Mouse (Mus musculus) hindbrain, embryonic 12.5 days (tissue): ENCODE measurements around the gene Podxl2. TPM values are rescaled to one million over a fixed set of nuclear protein-coding genes. Genes with fewer than 3 reads are reported as not detected.
A peak's percentile ranks its signal among the peaks of the same experiment; 100 is the strongest.

Source experiments
- ATAC-seq: fragments of 200-750 bp; cut with Nextera tagmentation; 2 replicates; pipeline ENCODE4 v1.8.0; 2017; ENCODE audit warnings: moderate TSS enrichment; ENCODE audit not compliant: low FRiP score
- H3K27ac ChIP-seq: fragments of 300-500 bp; sonication (generic); 2 replicates; pipeline ENCODE4 v1.5.1; 2016; ENCODE audit warnings: mild to moderate bottlenecking
- H3K27me3 ChIP-seq: fragments of 300-500 bp; sonication (generic); 2 replicates; pipeline ENCODE4 v1.6.1; 2016; ENCODE audit warnings: mild to moderate bottlenecking
- H3K36me3 ChIP-seq: fragments of 300-500 bp; sonication (generic); 2 replicates; pipeline ENCODE4 v1.6.1; 2016; ENCODE audit warnings: mild to moderate bottlenecking
- H3K4me1 ChIP-seq: fragments of 300-500 bp; sonication (generic); 2 replicates; pipeline ENCODE4 v1.6.1; 2016
- H3K4me2 ChIP-seq: fragments of 300-500 bp; sonication (generic); replicated peaks from 2 replicates; pipeline ENCODE4 v1.6.1; 2016; ENCODE audit warnings: mild to moderate bottlenecking
- H3K4me3 ChIP-seq: fragments of 300-500 bp; sonication (generic); 2 replicates; pipeline ENCODE4 v1.5.1; 2016; ENCODE audit warnings: mild to moderate bottlenecking
- H3K9ac ChIP-seq: fragments of 300-500 bp; sonication (generic); 2 replicates; pipeline ENCODE4 v1.6.1; 2016; ENCODE audit warnings: mild to moderate bottlenecking, moderate library complexity
- H3K9me3 ChIP-seq: fragments of 300-500 bp; sonication (generic); replicated peaks from 2 replicates; pipeline ENCODE4 v1.6.1; 2016; ENCODE audit warnings: mild to moderate bottlenecking
- WGBS: fragments of 180-500 bp; shearing (Covaris S2); methylation state at CpG from one replicate; pipeline ENCODE4 v1.1.7; 2016; 5-methylcytosine and 5-hydroxymethylcytosine counted together
- polyA plus RNA-seq: library from polyadenylated mRNA; unstranded; fragments of >200 nt; fragmentation: Nextera tagmentation; extraction: Ambion mirVana; gene quantifications from 2 replicates; pipeline ENCODE4 v1.2.1, GENCODE M21; 2016

Gene Podxl2
- polyA plus RNA-seq, 1 experiment from 2014 or later = 386 TPM

DNA sequence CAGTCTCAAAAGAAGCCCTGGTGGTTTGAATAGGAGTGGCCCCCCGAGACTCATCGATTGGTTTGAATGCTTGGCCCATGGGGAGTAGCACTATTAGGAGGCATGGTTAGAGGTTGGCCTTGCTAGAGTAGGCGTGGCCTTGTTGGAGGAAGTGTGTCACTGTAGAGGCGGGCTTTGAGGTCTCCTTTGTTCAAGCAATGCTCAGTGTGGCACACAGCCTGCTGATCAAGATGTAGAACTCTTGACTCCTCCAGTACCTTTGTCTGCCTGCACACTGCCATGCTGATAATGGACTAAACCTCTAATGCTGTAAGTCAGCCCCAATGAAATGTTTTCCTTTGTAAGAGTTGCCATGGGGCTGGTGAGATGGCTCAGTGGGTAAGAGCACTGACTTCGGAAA is 42.2 kb downstream of the Podxl2 start:
- peak; percentile 33; the same call in 1 of the 2 replicates for ATAC-seq
- H3K4me1 ChIP-seq = peaks cover 5% of the 10 kb centered on the region; the same call in 1 of the 2 replicates
- H3K4me3 ChIP-seq = no peak overlapping the region
- 78% methylated on average over 5 of the region's 5 CpGs for WGBS
- H3K4me2 ChIP-seq = no peak overlapping the region
- H3K9ac ChIP-seq = no peak overlapping the region
- H3K27ac ChIP-seq = no peak overlapping the region
- H3K27me3 ChIP-seq = no peaks in the 10 kb centered on the region
- no peaks in the 10 kb centered on the region for H3K9me3 ChIP-seq
- H3K36me3 ChIP-seq = peaks cover 26% of the 10 kb centered on the region

DNA sequence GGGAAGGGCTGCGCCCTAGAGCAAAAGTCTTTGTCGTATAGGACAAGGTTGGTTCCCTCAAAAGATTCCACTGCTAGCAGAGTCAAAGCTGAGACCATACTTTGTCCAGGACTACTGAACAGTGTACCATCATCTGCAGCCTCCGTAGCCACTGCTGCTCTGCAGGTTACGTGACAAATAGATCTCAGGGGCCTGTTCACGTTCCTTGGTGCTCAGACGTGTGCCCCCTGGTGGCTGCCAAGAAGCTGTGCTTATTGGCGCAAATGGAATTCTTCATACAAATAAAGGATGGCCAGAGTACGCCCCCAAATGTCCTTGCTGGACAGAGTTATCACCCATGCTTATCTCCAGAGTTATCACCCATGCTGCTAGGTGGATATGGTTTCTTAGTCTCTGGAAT is 43.4 kb downstream of the Podxl2 start:
- H3K27ac ChIP-seq = no peak overlapping the region
- no peak overlapping the region for H3K4me3 ChIP-seq
- H3K9me3 ChIP-seq = no peaks in the 10 kb centered on the region
- 25% methylated on average over 8 of the region's 8 CpGs for WGBS
- H3K27me3 ChIP-seq = no peaks in the 10 kb centered on the region
- no peak overlapping the region for H3K4me2 ChIP-seq
- peak; percentile 29; the same call in 1 of the 2 replicates for ATAC-seq
- no peak overlapping the region for H3K9ac ChIP-seq
- peaks cover 14% of the 10 kb centered on the region for H3K36me3 ChIP-seq
- H3K4me1 ChIP-seq = peaks cover 13% of the 10 kb centered on the region

DNA sequence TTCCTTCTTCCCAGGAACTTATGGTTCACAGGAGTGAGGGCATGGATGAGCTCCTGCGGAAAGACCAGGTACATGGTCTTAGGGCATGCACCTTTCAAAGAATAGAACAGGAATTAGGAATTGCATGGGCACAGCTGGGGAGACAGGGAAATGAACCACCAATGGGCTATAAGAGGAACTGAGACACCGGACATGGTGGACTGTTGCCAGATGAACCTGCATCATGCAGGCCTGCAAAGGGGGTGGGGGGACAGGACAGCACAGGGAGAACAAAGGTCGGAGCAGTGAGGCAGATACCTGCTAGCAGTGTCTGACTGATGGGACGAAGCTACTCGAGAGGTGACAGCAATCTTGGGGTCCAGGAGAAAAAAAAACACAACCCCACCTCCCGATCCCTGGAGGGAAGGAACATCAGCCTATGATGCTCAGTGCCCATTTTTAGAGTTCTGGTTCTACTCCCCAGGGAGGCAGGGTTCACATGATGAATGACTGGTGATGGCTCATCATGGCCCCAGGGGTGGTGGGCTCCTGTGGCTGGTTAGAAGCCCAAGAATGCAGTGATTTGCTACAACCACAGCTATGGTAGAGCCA is 44.6 kb downstream of the Podxl2 start:
- H3K4me2 ChIP-seq = no peak overlapping the region
- no peak overlapping the region for H3K27ac ChIP-seq
- H3K27me3 ChIP-seq = no peaks in the 10 kb centered on the region
- peaks cover 14% of the 10 kb centered on the region for H3K4me1 ChIP-seq
- H3K9ac ChIP-seq = no peak overlapping the region
- no peak for ATAC-seq
- H3K4me3 ChIP-seq = no peak overlapping the region
- WGBS = 86% methylated on average over 6 of the region's 6 CpGs
- no peaks in the 10 kb centered on the region for H3K9me3 ChIP-seq
- 0 out of 2 replicates have a peak, but pooled peaks cover 3% of the 10 kb centered on the region for H3K36me3 ChIP-seq

DNA sequence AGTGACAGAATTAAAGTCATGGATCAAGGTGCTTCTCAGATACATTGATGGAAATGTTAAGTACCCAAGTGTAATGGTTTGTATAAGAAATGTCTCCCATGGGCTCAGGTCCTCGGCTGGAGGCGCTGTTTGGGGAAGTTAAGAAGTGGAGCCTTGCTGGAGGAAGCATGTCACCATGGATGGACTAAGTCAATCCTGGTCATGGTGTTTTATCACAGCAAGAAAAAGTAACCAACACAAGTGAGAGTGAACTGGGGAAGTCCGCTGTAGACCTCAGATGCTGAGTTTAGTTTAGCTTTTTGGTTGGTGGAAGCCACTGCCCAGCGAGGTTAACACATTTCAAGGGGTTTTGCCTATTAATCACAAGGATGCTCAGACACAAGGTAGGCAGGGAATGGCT is 45.3 kb downstream of the Podxl2 start:
- Histone ChIP-seq H3K36me3 (no peaks in the 10 kb centered on the region), H3K4me2 (no peak overlapping the region), H3K27me3 (no peaks in the 10 kb centered on the region), H3K9me3 (no peaks in the 10 kb centered on the region), H3K4me3 (no peak overlapping the region), H3K9ac (no peak overlapping the region), H3K27ac (no peak overlapping the region), H3K4me1 (peaks cover 14% of the 10 kb centered on the region)
- no peak for ATAC-seq
- 89% methylated on average over 4 of the region's 4 CpGs for WGBS

DNA sequence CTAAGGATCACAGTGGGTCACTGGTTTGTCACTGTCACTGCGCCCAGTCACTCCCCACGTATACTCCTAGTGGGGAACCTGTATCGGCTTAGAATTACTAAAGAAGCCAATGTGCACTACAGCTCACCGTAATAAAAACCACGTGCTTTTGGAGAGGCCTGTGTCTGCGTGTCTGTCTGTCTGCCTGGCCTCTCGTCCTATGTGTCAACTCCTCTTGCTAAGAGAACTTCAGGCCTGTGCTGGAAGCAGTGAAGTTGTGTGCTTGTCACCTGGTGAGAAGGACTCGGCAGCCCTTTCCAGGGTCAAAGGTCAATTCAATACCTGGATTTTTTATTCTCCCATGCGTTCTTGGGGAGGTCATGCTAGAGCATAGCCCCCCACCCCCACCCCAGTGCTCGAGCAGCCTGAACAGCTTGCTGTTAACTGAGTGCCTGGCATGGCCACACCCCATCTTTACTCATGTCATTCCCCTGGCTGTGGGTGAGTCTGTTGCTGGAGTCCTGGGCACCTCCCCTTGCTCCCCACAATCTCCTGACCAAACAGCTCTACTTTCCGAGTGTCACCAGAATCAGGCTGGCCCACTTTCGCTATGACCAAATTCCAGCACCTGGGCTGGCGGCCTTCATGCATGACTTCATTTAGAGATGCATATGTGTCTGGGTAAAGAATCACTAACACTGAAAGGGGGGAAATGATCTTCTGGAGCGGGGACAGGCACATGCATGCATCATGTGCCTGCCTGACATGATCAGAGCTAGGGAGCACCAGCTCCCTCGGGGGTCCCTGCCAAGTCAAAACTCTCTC is 46.4 kb downstream of the Podxl2 start:
- Histone ChIP-seq H3K9ac (no peak overlapping the region), H3K4me1 (peaks cover 12% of the 10 kb centered on the region), H3K36me3 (no peaks in the 10 kb centered on the region), H3K27ac (no peak overlapping the region), H3K4me3 (no peak overlapping the region), H3K4me2 (no peak overlapping the region), H3K27me3 (no peaks in the 10 kb centered on the region), H3K9me3 (no peaks in the 10 kb centered on the region)
- WGBS = 67% methylated on average over 15 of the region's 15 CpGs
- ATAC-seq = no peak

DNA sequence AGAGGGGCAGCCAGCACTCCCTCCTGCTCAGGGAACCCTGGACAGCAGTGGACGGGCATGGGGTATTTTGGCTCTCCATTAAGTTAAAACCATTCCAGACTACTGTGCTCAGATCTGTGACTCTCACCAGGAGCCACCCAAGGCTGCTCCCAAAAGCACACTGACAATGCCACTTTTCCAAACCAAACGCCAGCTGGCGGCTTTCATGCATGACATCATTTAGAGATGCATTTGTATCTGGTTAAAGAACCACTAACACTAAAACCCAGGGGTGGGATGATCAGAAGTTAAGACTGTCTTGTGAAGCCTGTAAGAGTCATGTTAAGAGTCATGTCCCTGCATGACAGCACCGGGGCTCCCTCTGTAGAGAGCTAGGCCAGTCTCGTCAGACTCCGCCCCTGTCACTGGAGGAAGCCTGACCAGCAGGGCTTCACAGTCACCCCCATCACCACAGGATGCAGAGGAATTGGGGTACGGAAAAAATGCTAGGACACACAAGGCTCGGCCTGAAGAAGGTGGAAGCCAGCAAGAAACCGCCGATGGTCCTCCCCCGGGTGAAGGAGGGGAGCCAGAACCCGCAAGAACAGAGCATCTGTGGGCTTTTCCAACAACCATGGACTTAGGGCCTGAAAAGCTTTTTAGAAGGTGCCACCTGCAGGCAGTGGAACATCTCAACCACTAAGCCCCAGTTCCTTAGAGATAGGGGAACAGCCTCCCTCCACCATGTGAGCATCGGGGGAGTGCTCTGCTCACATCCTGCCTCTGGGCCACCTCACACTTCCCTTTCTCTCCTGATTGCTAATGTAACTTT is 47.2 kb downstream of the Podxl2 start:
- no peak overlapping the region for H3K27ac ChIP-seq
- H3K4me3 ChIP-seq = no peak overlapping the region
- WGBS = 58% methylated on average over 13 of the region's 13 CpGs
- no peak overlapping the region for H3K4me2 ChIP-seq
- H3K27me3 ChIP-seq = no peaks in the 10 kb centered on the region
- H3K9me3 ChIP-seq = no peaks in the 10 kb centered on the region
- H3K9ac ChIP-seq = no peak overlapping the region
- H3K36me3 ChIP-seq = no peaks in the 10 kb centered on the region
- H3K4me1 ChIP-seq = peaks cover 12% of the 10 kb centered on the region
- no peak for ATAC-seq

DNA sequence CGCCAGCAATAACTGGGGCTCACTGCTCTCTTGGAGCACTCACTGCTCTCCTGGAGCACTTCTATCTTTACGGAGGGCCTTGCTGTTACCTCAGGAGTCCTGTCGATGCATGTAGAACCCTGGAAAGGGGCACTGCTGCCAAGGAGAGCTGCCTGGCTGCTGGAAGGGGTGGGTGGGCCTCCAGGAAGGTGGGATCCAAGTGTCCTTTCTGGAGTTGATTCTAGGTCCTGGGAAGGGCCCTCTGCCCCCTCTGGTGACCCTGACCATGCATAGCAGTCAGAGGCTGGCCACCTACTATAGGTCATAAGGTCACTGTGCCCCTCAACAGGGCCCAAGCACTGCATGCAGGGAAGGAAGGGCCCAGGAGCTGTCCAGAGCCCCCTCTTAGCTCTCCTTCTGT is 47.9 kb downstream of the Podxl2 start:
- no peaks in the 10 kb centered on the region for H3K36me3 ChIP-seq
- H3K4me1 ChIP-seq = peaks cover 12% of the 10 kb centered on the region
- no peak overlapping the region for H3K4me3 ChIP-seq
- no peak overlapping the region for H3K9ac ChIP-seq
- WGBS = 67% methylated on average over 3 of the region's 3 CpGs
- no peak overlapping the region for H3K4me2 ChIP-seq
- no peaks in the 10 kb centered on the region for H3K9me3 ChIP-seq
- no peak for ATAC-seq
- no peak overlapping the region for H3K27ac ChIP-seq
- H3K27me3 ChIP-seq = no peaks in the 10 kb centered on the region

DNA sequence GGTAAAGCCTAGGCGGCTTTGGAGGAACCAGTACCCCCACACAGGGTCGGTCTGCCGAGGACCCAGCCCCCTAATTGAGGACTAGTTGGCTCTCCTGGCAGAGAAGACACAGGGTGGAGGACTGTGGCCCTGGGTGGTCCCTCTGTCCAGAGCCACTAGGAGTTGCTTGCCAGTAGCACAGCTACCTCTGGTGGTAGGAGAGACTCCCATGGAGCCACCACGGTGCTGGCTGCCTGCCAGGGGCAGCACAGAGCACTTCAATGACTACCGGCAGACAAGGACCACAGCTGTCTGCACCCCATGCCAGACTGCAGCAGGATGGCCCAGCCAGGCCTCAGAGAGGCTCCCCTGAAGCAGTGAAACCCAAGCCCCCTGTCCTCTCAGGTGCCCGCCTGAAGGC is 48.3 kb downstream of the Podxl2 start:
- H3K27ac ChIP-seq = no peak overlapping the region
- H3K9me3 ChIP-seq = no peaks in the 10 kb centered on the region
- no peak overlapping the region for H3K9ac ChIP-seq
- no peak overlapping the region for H3K4me3 ChIP-seq
- H3K36me3 ChIP-seq = no peaks in the 10 kb centered on the region
- no peaks in the 10 kb centered on the region for H3K27me3 ChIP-seq
- 44% methylated on average over 6 of the region's 6 CpGs for WGBS
- peaks cover 12% of the 10 kb centered on the region for H3K4me1 ChIP-seq
- ATAC-seq = peak; percentile 78
- H3K4me2 ChIP-seq = no peak overlapping the region

DNA sequence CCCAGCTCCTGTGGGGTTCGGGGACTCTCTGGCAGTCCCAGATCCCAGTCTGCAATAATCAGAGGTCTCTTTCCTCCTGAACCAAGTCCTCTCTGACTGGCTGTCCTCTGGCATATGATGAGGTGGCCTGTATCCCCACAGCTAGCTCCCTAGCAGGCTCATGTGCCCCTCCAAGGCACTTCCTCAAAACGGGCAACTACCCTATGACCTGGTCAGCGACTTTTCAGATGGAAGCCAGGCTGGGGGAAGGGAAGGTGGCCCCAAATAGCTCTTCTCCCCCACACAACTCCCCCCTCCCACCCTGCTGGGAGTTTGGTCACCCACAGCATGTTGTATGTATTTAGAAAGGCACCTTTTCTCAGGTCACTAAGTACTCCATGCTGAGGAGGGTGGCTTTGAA is 48.8 kb downstream of the Podxl2 start:
- Histone ChIP-seq H3K27ac (no peak overlapping the region), H3K36me3 (no peaks in the 10 kb centered on the region), H3K4me3 (no peak overlapping the region), H3K9ac (no peak overlapping the region), H3K4me1 (peaks cover 10% of the 10 kb centered on the region), H3K27me3 (no peaks in the 10 kb centered on the region), H3K4me2 (no peak overlapping the region), H3K9me3 (no peaks in the 10 kb centered on the region)
- ATAC-seq = no peak
- 69% methylated on average over 3 of the region's 3 CpGs for WGBS

DNA sequence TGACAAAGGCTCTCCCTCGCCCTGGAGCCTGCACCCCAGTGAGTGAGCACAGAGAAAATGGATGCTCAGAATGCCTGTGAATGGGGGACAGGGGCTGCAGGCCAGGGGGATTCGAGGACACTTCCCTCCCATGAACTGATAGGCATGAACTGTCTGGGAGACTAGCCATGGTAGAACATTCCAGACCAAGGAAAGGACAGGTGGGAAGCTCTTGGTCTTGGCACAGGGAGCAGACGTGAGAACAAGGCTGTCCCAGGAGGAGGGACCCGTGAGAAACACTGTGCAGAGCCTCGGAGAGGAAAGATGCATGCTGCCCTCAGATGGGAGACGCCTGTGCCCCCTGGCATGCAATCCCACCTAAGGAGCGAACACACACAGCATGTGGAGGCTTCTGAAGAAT is 50.7 kb downstream of the Podxl2 start:
- Histone ChIP-seq H3K4me2 (no peak overlapping the region), H3K9me3 (no peaks in the 10 kb centered on the region), H3K9ac (no peak overlapping the region), H3K27ac (no peak overlapping the region), H3K4me3 (no peak overlapping the region), H3K27me3 (no peaks in the 10 kb centered on the region), H3K4me1 (peaks cover 13% of the 10 kb centered on the region), H3K36me3 (no peaks in the 10 kb centered on the region)
- no peak for ATAC-seq
- 60% methylated on average over 7 of the region's 7 CpGs for WGBS

DNA sequence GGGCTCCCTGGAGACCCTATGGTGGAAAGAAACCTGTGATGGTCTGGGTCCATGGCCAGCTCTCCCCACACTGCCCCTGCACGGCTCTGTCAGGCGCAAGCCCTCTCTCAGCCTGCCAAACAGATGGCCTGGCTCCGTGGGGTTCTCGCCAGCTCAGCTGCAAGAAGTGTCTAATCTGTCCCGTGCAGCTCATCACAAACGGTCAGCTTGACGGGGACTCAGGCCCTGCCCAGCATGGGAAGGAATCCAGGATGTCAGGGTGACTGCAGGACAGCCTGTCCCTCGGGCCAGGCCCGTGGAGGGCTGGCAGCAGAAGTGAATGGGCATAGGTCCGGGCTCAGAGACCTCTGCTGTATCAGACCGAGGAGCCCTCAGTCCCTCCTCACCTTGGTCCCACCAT is 52.9 kb downstream of the Podxl2 start:
- H3K4me1 ChIP-seq = peaks cover 8% of the 10 kb centered on the region
- H3K27me3 ChIP-seq = no peaks in the 10 kb centered on the region
- H3K4me3 ChIP-seq = no peak overlapping the region
- no peak for ATAC-seq
- no peaks in the 10 kb centered on the region for H3K36me3 ChIP-seq
- no peak overlapping the region for H3K4me2 ChIP-seq
- WGBS = 65% methylated on average over 11 of the region's 11 CpGs
- no peaks in the 10 kb centered on the region for H3K9me3 ChIP-seq
- H3K27ac ChIP-seq = no peak overlapping the region
- H3K9ac ChIP-seq = no peak overlapping the region

DNA sequence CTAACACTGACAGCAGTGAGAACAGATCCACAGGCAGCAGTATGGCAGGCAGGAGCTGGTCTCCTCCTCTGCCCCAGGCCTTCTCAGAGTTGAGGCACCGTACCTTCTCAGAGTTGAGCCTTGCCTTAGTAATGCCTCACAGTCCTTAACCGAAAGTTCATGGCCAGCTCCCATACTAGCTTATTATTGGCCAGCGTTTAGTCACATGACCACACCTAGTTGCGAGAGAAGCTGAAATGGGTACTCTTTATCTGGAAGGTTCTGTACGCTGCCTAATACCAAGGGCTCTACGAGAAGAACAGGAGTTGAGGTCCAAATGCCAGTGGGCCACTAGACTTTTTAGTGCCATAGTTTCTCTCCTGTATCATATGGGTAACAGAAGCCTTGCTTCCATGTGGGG is 53.5 kb downstream of the Podxl2 start:
- 96% methylated on average over 6 of the region's 6 CpGs for WGBS
- Histone ChIP-seq H3K4me2 (no peak overlapping the region), H3K9ac (no peak overlapping the region), H3K4me1 (0 out of 2 replicates have a peak, but pooled peaks cover 3% of the 10 kb centered on the region), H3K36me3 (no peaks in the 10 kb centered on the region), H3K9me3 (no peaks in the 10 kb centered on the region), H3K27ac (no peak overlapping the region), H3K4me3 (no peak overlapping the region), H3K27me3 (no peaks in the 10 kb centered on the region)
- ATAC-seq = no peak
